Mouse (Mus musculus): ENCODE data around the gene 1700001K19Rik. TPM values are rescaled to one million over a fixed set of nuclear protein-coding genes. Genes with fewer than 3 reads are reported as not detected.

The 1700001K19Rik gene
- polyA plus RNA-seq, 1 experiment from 2014 or later, result not detected

DNA sequence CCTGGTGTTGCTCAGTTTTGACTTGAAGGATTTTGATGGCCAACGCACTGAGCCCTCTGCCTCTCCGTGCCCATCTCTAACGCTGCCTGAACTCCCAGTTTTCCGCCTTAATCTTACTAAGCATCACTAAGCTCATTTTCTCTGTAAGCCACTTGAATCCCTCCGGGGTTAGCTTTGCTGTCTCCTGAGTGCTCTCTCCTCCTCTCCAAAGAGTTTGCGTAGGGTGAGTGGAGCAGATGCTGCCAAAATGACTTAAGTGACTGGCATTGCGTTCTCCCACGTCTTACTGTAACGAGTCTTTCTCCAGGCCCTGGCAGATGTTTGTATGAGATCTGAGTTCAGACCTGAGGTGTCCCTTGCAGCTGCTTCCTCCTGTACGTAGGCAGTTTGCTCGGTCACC lies 52.4 kb downstream of the 1700001K19Rik start:
- no peak overlapping the region for H3K27ac ChIP-seq
- no peaks in the 10 kb centered on the region for H3K27me3 ChIP-seq (ENCODE audit: low read depth, poor library complexity, severe bottlenecking)
- 95% methylated on average over 11 of the region's 11 CpGs for WGBS
- no peaks in the 10 kb centered on the region for H3K9me3 ChIP-seq (replicated peaks)
- peaks cover 100% of the 10 kb centered on the region for H3K36me3 ChIP-seq
- no peak for DNase-seq (ENCODE audit: low spot score)
- no peak overlapping the region for H3K4me3 ChIP-seq
- no peaks in the 10 kb centered on the region for H3K4me1 ChIP-seq

Small RNA genes lying within 50 kb of the gene (microRNA-seq; reads per million reads assigned to microRNA genes)
- not detected for gene Gm27299

Other genes with a start within 250 kb of the 1700001K19Rik start
- gene Ppp2r5c, start 235.5 kb downstream of the 1700001K19Rik start, polyA plus RNA-seq (2016; fragmentation: Nextera tagmentation; extraction: Ambion mirVana), result 136 and 148 TPM in 2 replicates
- 63.3 and 67.9 TPM in 2 replicates for gene Dync1h1, start 81.2 kb downstream of the 1700001K19Rik start, polyA plus RNA-seq (2016; fragmentation: Nextera tagmentation; extraction: Ambion mirVana)
- 1,005 and 1,256 TPM in 2 replicates for gene Hsp90aa1, start 20.1 kb upstream of the 1700001K19Rik start, polyA plus RNA-seq (2016; fragmentation: Nextera tagmentation; extraction: Ambion mirVana)
- 24.8 and 27.0 TPM in 2 replicates for gene Wdr20, start 55.3 kb upstream of the 1700001K19Rik start, polyA plus RNA-seq (2016; fragmentation: Nextera tagmentation; extraction: Ambion mirVana)
- 6.0 and 6.5 TPM in 2 replicates for gene Mok, start 158.3 kb upstream of the 1700001K19Rik start, polyA plus RNA-seq (2016; fragmentation: Nextera tagmentation; extraction: Ambion mirVana)
- 3.9 and 6.2 TPM in 2 replicates for gene Zfp839, start 167.6 kb upstream of the 1700001K19Rik start, polyA plus RNA-seq (2016; fragmentation: Nextera tagmentation; extraction: Ambion mirVana)
- gene Cinp, start 206.5 kb upstream of the 1700001K19Rik start, polyA plus RNA-seq (2016; fragmentation: Nextera tagmentation; extraction: Ambion mirVana), result 88.4 and 114 TPM in 2 replicates
- 6.0 and 6.7 TPM in 2 replicates for gene Tecpr2, start 206.6 kb upstream of the 1700001K19Rik start, polyA plus RNA-seq (2016; fragmentation: Nextera tagmentation; extraction: Ambion mirVana)

All from limb, embryonic 10.5 days (tissue).